Mouse (Mus musculus): Measurements from ENCODE around the gene Tspo2.
"Not testable (repeated sequence)": the region's sequence is repeated elsewhere in the genome, so short reads cannot be mapped to it uniquely, and the experiment has no call there.

Tspo2 gene

DNA sequence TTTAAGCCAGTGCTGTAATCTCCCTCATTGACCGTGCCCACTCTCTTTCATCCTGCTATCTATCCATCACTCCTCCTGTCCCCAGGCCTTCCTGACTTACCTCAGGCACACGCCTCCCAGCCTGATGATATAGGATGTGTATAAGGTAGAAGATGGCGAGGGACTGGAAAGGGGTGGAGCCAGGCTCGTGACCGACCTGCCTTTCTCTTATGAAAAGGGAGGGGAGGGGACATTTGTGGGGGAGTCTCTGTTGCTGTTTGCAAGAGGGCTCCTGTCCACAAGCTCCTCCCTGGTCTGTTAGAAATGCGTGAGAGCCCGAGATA is at the start of gene Tspo2:
Tspo2 (minus strand) TSS at position 170 of the 323 bp plus-strand sequence.
- no peak for DNase-seq (ENCODE audit: low spot score)

DNA sequence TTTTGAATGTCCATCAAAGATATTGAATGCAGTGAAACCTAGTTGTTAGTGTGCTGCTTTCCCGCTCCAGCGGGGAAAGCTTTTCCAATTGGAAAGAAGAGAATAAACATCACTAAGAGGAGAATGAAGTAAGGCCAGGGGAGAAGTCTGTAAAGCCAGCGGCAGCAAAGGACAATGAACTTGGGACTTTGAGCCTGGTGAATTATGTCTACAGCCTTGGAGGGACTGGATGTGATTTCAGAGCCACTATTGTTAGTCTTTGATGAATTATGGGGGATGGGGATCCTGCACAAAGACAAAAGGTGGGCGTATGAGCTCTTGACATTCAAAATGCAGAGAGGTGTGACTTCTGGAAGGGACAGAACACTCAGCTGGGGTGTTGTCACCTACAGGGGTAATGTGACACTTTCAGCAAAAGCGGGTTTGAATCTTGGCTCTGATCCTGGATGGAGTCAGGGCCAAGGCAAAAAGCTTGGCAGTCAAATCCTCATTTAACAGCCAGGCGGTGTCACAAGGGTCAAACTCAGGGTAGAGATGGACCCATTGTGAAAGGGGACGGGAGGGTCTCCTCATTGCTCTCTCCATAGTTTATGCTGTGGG is 49.6 kb upstream of the Tspo2 start:
- no peak for DNase-seq (ENCODE audit: low spot score)

DNA sequence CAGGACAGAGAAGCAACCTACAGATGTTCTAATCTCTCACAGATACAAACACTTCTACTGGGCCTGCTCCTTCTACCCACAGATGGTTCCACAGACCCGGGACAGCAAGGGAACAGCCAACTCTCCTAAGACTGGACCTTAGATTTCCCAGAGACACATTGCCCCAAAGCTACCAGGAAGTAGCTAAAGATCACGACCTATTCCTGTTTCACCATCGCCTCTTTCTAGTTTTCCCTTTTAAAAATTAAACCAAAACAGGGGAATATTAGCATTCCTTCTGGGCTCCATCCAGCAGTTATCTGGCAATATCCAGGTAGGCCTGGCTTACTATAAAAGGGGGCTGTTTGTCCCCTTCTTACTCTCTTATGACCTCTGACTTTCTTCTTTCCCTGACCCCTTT is 46.7 kb upstream of the Tspo2 start:
- no peak for DNase-seq (ENCODE audit: low spot score)

DNA sequence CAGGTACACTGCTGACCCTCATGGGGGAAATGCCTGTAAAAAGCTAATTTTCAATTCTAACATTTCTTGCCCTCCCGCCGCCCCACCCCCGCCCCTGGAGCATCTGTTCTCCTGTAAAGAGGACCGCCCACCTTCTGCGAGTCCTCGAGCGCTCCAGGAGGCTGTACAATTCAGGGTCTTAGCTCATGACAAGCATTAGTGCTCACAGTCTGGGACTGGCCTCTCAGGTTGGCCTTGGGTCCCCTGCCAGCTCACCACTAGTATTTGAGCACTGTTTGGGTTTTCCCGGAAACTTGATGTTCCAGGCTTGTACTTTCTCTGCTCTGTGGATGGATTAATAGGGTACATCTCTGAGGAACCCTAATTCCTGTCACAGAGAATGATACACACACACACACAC is 42.7 kb upstream of the Tspo2 start:
- no peak for DNase-seq (ENCODE audit: low spot score)

DNA sequence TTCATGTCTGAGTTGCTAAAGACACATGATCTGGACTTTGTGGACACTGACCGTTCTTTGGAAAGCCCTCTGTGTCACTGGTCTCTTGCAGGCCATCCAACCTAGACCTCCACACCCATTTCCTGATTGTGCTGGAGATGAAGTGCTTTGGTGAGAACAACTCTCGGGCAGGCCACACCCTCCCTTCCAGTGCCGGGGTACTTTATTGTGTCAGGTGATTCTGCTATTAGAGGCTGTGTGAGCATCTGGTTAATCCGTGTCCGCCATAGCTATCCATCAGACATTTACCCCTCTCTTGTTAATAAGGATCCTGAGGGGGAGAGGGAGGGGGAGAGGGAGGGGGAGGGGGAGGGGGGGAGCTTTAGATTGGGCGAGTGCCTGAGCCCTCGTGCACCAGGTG is 42.3 kb upstream of the Tspo2 start:
- peak; percentile 15 for DNase-seq (ENCODE audit: low spot score)

DNA sequence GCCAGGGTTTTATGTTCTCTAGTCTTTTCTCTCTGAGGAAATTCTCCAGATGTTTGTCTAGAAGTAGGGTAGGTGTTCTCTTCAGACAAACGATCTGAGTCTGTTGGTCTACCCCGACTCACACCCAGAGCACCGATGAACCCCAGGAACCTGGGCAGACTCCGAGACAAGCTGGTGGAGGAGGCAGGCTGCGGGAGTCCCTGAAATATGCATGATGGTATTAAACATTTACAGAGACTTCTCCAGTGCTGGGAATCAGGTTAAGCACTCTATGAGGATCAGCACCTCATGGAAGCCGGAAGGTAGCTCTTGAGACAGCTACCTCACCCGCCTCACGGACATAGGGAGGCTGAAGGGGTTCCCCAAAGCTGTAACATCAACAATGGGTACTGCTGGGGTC is 41.3 kb upstream of the Tspo2 start:
- no peak for DNase-seq (ENCODE audit: low spot score)

DNA sequence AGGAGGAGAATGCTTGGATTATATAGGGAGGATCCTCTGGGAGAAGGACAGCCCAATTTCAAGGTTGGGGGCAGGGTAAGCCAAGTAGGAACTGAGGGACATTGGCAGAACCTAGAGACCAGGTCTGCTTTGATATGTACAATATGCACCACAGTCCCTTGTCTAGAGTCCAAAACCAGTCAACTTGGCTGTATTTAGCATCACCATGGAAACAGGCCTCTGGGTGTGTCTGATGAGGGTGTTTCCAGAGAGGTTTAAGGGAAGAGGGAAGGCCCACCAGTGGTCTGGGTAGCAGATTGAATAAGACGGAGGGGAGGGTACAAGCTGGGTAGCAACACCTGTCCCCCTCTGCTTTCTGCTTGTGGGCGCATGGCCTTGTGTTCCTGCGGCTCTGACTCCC is 38.1 kb upstream of the Tspo2 start:
- DNase-seq (ENCODE audit: low spot score) = no peak

DNA sequence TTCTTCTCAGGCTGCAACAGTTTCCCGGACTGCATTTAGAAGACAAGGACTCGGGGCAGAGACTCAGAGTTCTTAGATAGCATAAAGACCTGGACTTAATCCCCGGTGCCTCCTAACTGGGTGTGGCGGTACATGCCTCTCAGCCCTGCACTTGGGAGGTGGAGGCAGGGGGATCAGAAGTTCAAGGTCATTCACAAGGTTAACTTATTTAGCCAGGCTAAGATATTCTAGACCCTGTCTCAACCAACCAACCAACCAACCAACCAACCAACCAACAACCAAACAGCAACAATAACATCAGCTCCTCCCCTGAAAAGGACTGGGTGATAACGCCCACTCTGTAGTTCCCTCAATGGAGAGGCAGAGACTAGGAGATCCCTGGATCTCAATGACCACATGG is 32.9 kb upstream of the Tspo2 start:
- no peak for DNase-seq (ENCODE audit: low spot score)

DNA sequence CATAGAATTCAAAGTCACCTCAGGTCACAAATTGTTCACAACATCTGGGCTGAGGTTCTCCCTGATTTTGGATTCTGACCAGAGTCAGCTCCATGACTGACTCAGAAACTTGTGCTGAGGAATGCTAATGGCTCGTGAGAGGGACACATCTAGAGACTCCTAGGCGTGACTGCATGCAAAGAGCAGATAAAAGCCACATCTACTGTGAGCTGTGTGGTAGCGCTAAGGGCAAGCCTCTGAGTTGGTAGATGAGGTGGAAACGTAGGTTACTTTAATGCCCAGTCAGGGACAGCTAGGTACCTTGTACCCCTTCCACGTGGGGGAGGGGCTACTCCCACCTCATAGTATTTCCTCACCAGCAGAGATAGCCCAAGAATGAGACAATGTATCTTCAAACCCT is 32.4 kb upstream of the Tspo2 start:
- no peak for DNase-seq (ENCODE audit: low spot score)

DNA sequence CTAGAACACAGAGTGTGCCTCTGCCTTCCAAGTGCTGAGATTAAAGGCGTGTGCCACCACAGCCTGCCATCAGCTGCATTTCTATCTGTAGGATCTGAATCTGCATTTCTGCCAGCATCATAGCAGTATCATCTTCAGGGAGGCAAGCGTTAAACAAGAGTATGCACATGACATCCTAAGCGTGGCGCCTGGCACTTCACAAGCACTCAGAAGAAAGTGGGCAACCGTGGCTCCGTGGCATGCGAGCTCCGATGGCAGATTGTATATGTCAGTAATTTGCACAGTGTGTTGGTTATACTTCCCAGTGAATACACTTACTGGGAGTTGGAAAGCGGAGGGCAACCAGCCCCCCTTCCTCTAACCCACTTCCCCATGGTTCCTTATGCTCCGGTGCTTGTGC is 28.6 kb upstream of the Tspo2 start:
- no peak for DNase-seq (ENCODE audit: low spot score)

DNA sequence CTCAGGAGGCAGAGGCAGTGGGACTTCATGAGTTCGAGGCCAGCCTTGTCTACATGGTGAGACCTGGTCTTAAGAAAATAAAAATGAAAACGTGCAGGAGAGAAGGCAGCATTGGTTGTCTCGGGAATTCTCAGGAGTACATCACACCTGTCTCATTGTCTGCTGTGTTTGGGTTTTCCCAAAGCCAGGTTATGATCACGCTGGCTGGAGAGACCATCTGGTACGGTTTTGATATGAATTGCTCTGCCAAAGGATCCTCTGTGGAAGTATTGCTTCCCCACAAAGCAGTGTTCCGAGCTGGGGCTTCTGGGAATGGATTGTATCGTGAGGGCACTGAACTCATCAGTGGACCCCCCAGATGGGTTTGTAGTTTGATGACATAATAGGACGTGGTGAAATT is 24.1 kb upstream of the Tspo2 start:
- DNase-seq (ENCODE audit: low spot score) = no peak

DNA sequence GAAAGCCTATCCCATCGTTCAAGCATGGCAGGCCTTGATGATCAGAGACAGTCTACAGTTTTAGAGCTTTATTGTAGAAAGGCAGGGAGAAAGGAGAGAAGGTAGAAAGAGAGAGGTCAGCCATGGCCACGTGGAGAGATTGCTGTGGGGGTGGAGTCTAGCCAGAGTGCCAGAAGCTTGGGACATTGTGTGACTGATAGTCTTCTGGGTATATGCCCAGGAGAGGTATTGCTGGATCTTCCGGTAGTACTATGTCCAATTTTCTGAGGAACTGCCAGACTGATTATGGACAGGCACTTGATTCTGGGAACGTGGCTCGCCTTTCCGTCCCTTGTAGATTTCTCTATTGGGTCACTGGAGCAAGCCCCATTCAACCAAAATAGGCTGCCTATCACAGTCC is 23.0 kb upstream of the Tspo2 start:
- DNase-seq (ENCODE audit: low spot score) = not testable (repeated sequence)

DNA sequence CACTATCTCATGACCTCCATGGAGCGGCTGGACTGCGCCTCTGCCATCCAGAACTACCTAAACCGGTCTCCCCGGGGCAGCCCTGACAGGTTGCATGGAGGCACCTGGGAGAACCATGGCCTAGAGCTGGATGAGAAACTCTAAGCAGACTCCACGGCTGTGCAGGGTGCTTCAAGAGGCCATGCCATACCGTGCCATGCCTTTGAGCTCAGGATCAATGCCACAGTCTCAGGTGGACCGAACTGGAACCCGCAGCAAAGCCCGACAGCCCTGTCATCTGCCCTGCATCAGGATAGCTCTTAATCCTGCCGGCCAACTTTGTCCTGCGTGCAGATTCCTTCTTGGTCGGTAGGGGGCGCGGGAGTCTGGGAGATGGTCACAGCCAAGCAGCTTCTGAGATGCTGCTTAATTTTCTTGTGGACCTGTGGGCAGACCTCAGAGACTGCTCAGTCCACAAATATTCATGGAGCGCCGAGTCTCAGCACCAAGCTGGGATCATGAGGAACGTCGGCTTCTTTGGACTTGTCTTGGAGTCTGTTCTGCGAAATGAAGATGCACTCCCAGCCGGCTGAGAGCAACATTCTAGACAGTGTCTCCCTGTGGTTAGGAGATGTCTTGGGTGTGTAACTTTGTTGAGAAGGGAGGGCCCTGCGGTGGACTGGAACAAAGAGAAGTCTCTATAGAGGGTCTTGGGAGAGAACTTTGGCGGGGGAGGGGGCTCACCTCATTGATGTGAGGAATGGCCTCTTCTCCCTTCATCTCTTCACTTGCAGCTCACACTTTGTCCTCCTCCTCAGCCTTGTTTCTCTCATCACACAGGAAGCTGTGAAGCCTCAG is 16.3 kb upstream of the Tspo2 start:
- peak; percentile 89 for DNase-seq (ENCODE audit: low spot score)

DNA sequence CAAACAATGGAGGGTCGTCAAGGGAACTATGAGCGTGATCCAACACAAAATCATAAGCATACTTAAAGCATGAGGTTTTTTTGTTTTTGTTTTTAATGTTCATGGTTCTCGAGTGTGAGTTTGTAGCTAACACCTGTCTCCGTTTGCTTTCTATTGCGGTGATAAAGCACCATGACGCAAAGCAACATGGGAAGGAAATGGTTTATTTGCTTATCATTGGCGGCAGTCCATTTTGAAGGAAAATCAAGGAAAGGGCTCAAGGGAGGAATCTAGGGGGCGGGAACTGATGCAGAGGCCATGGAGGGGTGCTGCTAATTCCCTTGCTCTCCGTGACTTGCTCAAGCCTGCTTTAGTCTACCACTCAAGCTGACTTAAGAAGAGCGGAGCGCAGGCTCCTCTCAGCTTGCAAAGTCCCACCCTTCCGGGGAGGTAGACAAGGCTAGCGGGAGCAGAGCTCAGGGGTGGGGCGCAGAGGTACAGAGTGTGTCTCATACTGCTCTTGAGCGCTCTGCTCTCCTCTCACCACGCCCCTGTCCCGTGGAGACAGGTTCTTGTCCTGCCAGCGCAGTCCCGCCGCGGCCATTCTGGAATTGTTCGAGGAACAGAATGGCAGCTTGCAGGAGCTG is 15.6 kb upstream of the Tspo2 start:
- no peak for DNase-seq (ENCODE audit: low spot score)

DNA sequence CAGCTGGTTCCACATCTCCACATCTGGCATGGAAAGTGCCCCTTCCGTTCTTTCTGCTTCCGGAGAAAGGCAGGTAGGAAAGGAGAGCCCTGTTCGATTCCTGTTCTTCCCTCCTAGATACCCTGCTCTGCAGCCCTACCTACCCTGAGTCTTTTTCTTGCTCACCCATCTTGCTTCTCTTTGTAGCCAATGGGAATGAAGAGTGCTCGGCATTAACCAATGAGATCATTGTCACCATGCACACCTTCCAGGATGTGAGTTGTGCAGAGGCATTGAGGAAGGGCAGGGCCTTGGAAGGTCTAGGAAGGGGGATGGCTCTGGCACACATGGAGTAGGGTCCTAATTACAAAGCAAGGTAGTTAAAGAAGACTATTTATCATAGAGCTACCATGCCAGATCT is 12.1 kb upstream of the Tspo2 start:
- no peak for DNase-seq (ENCODE audit: low spot score)

DNA sequence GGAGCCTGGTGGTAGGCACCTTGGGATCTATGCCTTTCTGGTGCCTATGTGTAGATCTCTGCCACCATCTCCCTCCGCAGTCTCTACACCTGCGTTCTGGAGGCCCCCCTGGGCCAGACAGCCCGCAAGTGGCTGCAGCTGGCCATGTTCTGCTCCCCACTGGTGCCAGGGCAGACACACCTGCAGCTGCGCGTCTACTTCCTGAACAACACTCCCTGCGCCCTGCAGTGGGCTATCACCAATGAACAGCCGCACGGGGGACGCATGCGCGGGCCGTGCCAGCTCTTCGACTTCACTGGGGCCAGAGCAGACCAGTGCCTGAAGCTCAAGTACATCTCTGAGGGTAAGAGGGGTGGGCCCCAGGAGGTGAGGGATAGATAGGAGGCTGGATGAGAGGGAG is 10.8 kb upstream of the Tspo2 start:
- DNase-seq (ENCODE audit: low spot score) = no peak

DNA sequence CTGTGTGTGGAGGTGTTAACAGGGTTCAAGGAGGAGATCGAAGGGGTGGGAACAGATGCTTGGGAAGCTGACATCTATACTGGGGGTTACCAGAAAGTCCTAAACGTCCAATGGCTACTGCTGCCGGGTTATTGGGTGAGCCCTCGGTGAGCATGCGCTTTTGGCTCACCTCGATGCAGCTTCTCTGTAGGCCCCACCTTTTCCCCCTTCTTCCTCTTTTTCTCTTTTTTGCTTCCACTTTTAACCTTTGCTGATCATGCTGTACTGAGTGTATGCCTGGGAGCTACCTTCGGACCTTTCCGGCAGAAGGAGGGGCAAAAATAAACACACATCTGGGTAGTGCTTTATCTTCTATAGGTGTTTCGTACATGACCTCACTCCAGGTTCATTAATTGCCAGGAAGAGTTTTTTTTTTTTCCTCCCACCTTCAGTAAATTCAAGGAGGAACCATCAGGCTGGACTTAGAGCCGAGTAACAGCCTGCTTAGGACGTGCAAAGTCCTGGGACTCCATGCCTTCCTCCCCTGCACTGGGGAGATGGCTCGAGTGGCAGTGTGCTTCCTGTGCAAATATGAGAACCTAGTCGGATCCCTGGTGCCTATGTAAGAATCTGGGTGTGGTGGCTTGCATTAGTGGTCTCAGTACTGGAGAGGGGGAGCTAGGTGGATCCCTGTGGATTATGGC is 6.8 kb upstream of the Tspo2 start:
- DNase-seq (ENCODE audit: low spot score) = no peak

DNA sequence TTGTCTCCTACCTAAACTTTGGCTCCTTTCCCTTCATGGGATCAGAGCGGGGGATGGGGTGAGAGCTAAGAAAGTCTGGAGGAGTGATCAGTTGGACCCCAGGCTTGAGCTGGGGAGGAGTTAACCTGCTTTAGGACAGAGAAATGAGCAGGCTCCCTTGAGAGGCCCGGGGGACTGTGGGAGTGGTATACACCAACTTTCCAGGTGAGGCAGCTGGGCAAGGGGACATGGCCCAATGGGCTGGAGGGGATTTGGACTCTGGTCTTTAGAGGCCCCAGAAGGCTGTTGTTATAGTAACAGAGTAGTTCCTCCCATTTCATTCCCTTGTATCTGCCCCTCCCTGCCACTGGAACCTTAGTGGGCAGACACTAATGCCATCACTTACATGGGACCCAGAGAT is 4.6 kb upstream of the Tspo2 start:
- DNase-seq (ENCODE audit: low spot score) = no peak

DNA sequence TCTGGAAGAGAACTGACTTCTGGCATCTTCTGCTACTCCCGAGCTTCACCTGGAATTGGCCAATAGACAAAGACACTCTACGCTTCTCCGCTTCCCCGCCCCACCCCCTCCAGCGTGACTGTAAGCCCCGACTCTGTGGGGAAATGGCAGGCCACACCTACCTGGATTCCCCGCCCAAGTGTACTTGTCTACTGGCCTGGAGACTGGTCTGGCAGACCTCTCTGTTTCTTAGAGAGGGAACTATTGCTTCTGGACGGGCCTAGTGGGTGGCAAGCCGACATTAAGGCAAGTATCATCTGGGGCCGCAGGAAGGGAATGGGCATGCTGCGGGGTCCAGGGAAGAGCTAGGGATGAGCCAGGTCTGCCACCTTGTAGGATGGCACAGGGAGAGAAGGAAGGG is 3.4 kb upstream of the Tspo2 start, which contains the start of gene Unc5cl:
Unc5cl (plus strand) TSS at position 214 of the 400 bp plus-strand sequence.
- DNase-seq (ENCODE audit: low spot score) = no peak

DNA sequence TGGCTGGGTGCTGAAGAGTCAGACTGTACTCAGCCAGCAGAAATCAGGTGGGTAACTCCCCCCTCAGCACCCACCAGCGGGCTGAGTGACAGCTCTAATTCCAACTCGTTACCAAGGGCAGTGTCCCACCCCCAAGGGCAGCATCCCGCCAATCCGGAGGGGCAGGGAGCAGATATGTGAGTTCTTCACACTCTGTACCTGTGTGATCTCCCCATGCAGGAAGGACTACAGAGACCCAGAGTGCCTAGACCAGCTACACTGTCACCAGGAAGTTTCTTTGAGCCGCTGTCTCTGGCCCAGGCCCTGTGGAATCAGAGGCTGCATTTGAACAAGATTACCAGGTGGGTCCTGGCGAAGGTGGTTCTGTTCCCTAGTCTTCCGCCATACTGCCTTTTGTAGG is 2.9 kb upstream of the Tspo2 start:
- DNase-seq (ENCODE audit: low spot score) = no peak

DNA sequence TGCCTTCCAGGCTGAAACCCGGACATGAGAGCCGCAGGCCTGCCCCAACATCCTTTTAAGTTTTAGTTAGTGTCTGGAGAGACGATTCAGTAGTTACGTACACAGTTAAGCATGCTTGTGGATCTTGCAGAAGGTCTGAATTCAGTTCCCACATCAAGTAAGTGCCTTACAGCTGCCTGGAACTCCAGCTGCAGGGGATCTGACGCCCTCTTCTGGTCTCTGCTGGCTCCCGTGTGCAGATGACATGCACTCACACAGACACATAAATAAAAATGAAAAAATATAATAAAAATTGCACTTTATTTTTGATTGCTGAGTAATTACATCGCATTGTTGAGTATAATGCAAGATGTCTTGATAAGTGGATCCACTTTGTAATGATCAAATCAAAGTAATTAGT is 2.2 kb upstream of the Tspo2 start:
- no peak for DNase-seq (ENCODE audit: low spot score)

DNA sequence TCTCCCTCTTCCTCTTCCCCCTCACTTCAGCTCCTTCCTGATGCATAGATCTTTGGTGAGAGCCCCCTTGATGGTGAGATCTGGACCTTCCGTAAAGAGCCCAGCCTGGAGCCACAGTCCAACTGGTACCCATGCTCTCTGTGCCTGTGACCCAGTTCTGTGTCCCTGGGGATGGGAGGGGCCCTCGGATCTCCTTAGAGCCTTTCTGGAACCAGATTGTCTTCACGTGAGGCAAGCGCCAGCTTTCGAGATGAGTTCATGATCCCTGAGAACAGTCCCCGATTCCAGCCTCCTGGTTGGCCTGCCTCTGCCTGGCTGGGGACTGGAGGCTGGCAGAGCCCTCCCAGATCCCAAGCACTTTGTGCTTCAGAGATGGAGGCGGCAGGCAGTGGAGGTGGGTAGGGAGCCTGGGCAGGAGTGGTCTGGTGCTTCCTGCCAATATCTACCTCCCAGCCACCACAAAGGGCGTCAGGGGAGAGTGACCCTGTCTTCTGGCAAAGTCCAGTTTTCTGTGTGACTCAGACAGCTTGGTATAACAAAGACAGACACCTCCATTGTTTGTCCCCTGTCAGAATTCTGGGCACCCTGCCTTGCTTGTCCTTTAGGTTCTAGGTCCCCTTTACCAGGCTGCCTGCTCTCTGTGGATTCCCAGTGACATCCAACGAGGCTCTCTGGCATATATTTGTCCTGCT is 577 bp upstream of the Tspo2 start:
- DNase-seq (ENCODE audit: low spot score) = no peak

Measured in retina, embryonic 14.5 days (tissue).